9 mouse cellular contexts compared by ENCODE assay signal in the genomic region with DNA sequence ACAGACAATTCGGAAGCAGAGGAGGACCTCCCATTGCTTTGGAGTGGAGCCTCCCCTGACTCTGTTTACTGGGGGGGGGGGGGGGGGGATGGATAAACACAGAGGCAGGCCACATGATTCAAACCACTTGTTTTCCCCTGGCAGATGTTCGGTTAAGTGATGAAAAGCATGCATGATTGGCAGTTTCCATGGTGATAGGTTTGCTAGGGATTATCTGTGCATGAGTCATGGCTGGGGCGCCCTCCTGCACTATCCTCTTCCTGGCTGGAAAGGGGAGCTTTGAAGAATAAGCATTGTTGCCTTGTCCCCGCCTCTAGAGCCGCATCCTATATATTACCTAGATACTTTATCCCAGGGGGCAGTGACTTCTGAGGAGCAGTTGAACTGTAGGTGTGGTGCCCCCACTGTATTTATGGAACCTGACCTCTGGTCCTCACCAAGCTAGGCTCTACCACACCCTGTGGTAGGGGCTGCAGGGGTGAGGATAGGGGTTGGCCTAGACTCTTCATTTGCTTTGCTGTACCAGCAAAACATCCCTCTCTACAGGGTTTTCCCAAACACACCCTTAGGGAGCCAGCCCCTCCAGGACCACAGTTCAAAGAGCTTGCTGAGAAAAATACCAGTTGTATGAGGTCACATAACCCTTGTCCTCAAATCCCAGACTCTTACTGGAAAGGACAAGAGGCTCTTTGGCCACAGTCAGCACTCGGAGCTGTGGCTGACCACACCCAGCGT.
A peak's percentile ranks its signal among the peaks of the same experiment; 100 is the strongest.
DNase-seq lines count a peak whose midpoint lies in the region; ATAC-seq and TF ChIP-seq lines count a peak whose summit lies in the region.
"Had no signal": no experiment of that assay in that cellular context is flagged by ENCODE, and none has a peak within 500 bp of the region (broad histone marks: within the 10 kb centered on the region; RNA-seq: fewer than 3 reads in every experiment).

No protein-coding gene starts in this region.

- intact Hi-C loops in left cerebral cortex, postnatal 4 days (cut with DNase I) = no loop called here

- H3K36me3 ChIP-seq in embryonic facial prominence, embryonic 11.5 days (replicated peaks; ENCODE audit: control insufficient read depth, insufficient read depth, low read depth, low read length) = no peaks in the 10 kb centered on the region
- no peaks in the 10 kb centered on the region for H3K36me3 ChIP-seq in heart, postnatal 0 days (replicated peaks; ENCODE audit: control insufficient read depth, insufficient read depth, low read length)
- H3K36me3 ChIP-seq in midbrain, embryonic 13.5 days = no peaks in the 10 kb centered on the region
- H3K36me3 ChIP-seq: liver, embryonic 15.5 days had no signal

- TF ChIP-seq EP300 in heart, postnatal 0 days (IDR thresholded peaks at IDR 0.05; ENCODE audit: low read depth) = 0 out of 2 replicates have a peak, but pooled peaks have one; percentile 47

- H3K4me2 ChIP-seq in embryonic facial prominence, embryonic 11.5 days (ENCODE audit: low read depth, low read length) = no peak overlapping the region
- H3K4me2 ChIP-seq in heart, postnatal 0 days (ENCODE audit: low read depth, low read length) = no peak overlapping the region
- H3K4me2 ChIP-seq in midbrain, embryonic 13.5 days (replicated peaks) = no peak overlapping the region
- H3K4me2 ChIP-seq: liver, embryonic 15.5 days had no signal

- H3K9ac ChIP-seq in embryonic facial prominence, embryonic 11.5 days (replicated peaks; ENCODE audit: low read length) = no peak overlapping the region
- no peak overlapping the region for H3K9ac ChIP-seq in heart, postnatal 0 days (replicated peaks; ENCODE audit: low read depth, low read length)
- H3K9ac ChIP-seq in midbrain, embryonic 13.5 days (replicated peaks) = no peak overlapping the region
- H3K9ac ChIP-seq: liver, embryonic 15.5 days had no signal

- no peaks in the 10 kb centered on the region for H3K27me3 ChIP-seq in embryonic facial prominence, embryonic 11.5 days (ENCODE audit: control insufficient read depth, insufficient read depth, low read length)
- no peaks in the 10 kb centered on the region for H3K27me3 ChIP-seq in heart, postnatal 0 days (ENCODE audit: control insufficient read depth, insufficient read depth, low read length)
- H3K27me3 ChIP-seq in midbrain, embryonic 13.5 days = no peaks in the 10 kb centered on the region
- H3K27me3 ChIP-seq: liver, embryonic 15.5 days had no signal

- H3K27ac ChIP-seq in embryonic facial prominence, embryonic 11.5 days (replicated peaks; ENCODE audit: low read depth, low read length) = no peak overlapping the region
- H3K27ac ChIP-seq in heart, postnatal 0 days (ENCODE audit: low read depth) = peak overlapping the region; percentile 56
- peak overlapping the region; percentile 45 for H3K27ac ChIP-seq in midbrain, embryonic 13.5 days
- H3K27ac ChIP-seq: liver, embryonic 15.5 days had no signal

- H3K4me1 ChIP-seq in embryonic facial prominence, embryonic 11.5 days (ENCODE audit: control insufficient read depth, insufficient read depth, low read length) = no peaks in the 10 kb centered on the region
- H3K4me1 ChIP-seq in heart, postnatal 0 days (ENCODE audit: control insufficient read depth, insufficient read depth) = peaks cover 33% of the 10 kb centered on the region
- peaks cover 17% of the 10 kb centered on the region for H3K4me1 ChIP-seq in midbrain, embryonic 13.5 days (replicated peaks)

- ATAC-seq in embryonic facial prominence, embryonic 11.5 days (replicated peaks; ENCODE audit: insufficient number of reproducible peaks, low FRiP score, low TSS enrichment, low read depth) = peak; percentile 78
- ATAC-seq in heart, postnatal 0 days (ENCODE audit: insufficient read depth, low read depth) = peak; percentile 77
- peak; percentile 89 for ATAC-seq in midbrain, embryonic 13.5 days
- no peak for ATAC-seq in CD4-positive, CD25-positive, alpha-beta regulatory T cell, adult 4 months

- no peak for TF ChIP-seq CTCF in heart, postnatal 0 days (IDR thresholded peaks at IDR 0.05; ENCODE audit: low read depth)

- no peak overlapping the region for H3K4me3 ChIP-seq in embryonic facial prominence, embryonic 11.5 days (ENCODE audit: low read depth, low read length)
- no peak overlapping the region for H3K4me3 ChIP-seq in heart, postnatal 0 days (ENCODE audit: low read depth, low read length)
- H3K4me3 ChIP-seq in midbrain, embryonic 13.5 days (replicated peaks) = no peak overlapping the region
- H3K4me3 ChIP-seq: liver, embryonic 15.5 days had no signal

- H3K9me3 ChIP-seq in embryonic facial prominence, embryonic 11.5 days (replicated peaks; ENCODE audit: control insufficient read depth, low read length) = no peaks in the 10 kb centered on the region
- H3K9me3 ChIP-seq in heart, postnatal 0 days (replicated peaks; ENCODE audit: control insufficient read depth, low read length) = no peaks in the 10 kb centered on the region
- H3K9me3 ChIP-seq in midbrain, embryonic 13.5 days = no peaks in the 10 kb centered on the region
- H3K9me3 ChIP-seq: liver, embryonic 15.5 days had no signal

- peak; percentile 25 for DNase-seq in left cerebral cortex, postnatal 4 days
- DNase-seq in left cerebral cortex, adult 9 months (ENCODE audit: low spot score in 2 of 2) = no peak
- DNase-seq in embryonic facial prominence, embryonic 11.5 days (ENCODE audit: low spot score) = peak; percentile 70
- DNase-seq in heart, postnatal 0 days (ENCODE audit: low spot score) = peak; percentile 67
- DNase-seq in spleen, adult 12 weeks (ENCODE audit: low spot score) = no peak
- no peak for DNase-seq in urinary bladder, postnatal 10 days (ENCODE audit: low spot score)

- 40% methylated on average over 7 of the region's 7 CpGs for WGBS in embryonic facial prominence, embryonic 11.5 days
- 48% methylated on average over 7 of the region's 7 CpGs for WGBS in heart, postnatal 0 days
- whole genome bisulfite sequencing in midbrain, embryonic 13.5 days = 19% methylated on average over 7 of the region's 7 CpGs

Comparison
In these comparisons a context has a peak if more than half of its experiments do, and no peak if none do; other contexts are left out.
1. DNase-seq: peak in left cerebral cortex, postnatal 4 days (single experiment), embryonic facial prominence, embryonic 11.5 days (single experiment) and heart, postnatal 0 days (single experiment); none in left cerebral cortex, adult 9 months (0 of 2), spleen, adult 12 weeks (single experiment) and urinary bladder, postnatal 10 days (single experiment).